Mouse (Mus musculus) heart, adult 2 months (tissue): Measurements from ENCODE around the gene Kcng1.

ENCODE experiments used
- CTCF ChIP-seq: fragments of 200-600 bp; IDR thresholded peaks from 2 replicates; pipeline ENCODE4 v1.8.1; 2022; ENCODE audit warnings: antibody characterized with exemption, mild to moderate bottlenecking, moderate library complexity
- EP300 ChIP-seq: fragments of 200-500 bp; IDR thresholded peaks from 2 replicates; pipeline ENCODE4 v1.6.1; 2011; ENCODE audit warnings: low read depth, low read length, control low read depth; ENCODE audit not compliant: insufficient read depth
- POLR2A ChIP-seq: fragments of 200-500 bp; IDR thresholded peaks from 2 replicates; pipeline ENCODE4 v1.6.1; 2011; ENCODE audit warnings: mild to moderate bottlenecking, low read depth, low read length, control low read depth; ENCODE audit not compliant: insufficient read depth

GRCm38 (mm10) chr2:168248856-168249245 is 32.7 kb downstream of the Kcng1 start:
- TF ChIP-seq CTCF (peak; percentile 41), EP300 (no peak), POLR2A (no peak)
